Mouse (Mus musculus): ENCODE measurements at regions not wholly inside any gene's neighbourhood (a gene's known extent, or its start where the extent isn't known, plus 50 kb on each side); places are given as distances from the start of the nearest gene placed in this dataset.

DNA sequence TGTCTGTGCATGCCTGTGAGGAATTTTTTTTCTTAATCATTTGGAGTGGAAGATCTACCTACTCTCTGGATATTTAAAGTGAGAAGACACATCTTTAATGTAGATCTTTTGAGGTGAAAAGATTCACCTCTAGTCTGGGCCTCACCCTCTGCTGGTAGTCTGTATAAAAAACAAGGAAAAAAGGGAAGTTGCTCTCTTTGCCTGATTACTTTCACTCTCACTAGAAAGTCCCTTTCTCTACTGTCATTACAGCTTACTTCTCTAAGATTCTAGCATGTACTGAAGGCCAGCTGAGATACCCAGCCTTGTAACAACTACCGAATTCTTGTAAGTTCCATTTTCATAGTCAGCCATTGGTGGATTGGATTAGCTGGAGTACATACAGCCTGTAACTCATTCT is 3791.9 kb downstream of the 9330182O14Rik start:
- DNase-seq (ENCODE audit: low spot score in 2 of 2) = no peak
- intact Hi-C loops (cut with DNase I) = no loop called here

DNA sequence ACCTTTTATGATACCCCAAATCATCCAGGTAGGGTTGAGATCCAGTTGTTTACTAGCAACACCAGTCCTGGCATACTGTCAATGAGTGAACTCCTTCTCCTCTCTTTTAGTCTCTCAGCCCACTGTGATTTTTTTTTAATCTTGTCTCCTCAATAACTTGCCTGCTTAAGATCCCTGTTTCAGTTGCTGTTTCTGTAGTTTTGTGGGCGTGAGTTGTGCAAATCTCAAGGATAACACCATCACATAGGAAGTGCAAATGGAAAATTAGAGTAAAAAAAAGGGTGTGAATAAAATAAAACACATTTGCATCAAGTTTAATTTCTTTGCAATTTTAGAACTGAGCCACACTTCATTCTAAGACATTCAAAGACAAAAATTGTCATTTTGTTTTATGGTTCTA is 3799.4 kb downstream of the 9330182O14Rik start:
- peak in 1 of 2 experiments; percentile 63 for DNase-seq (ENCODE audit: low spot score in 2 of 2)
- intact Hi-C loops (cut with DNase I) = no loop called here

DNA sequence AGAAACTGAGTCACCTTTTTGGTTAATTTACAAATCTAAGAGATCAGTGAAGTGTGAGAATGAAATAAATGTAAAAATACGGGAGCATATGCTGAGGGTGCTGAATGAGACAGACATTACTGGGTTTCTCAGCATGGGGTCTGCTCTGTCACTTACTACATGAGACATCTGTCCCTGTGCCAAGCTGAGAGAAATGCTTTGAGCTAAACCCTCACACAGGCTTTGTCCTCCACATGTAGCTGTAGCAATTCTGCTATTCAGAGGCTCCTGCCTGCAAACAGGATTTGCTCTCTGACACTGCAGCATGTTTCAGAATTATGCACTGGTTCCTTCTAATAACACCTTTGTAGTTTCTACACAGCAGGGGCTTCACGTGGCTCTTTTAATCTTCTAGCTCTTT is 3806.3 kb downstream of the 9330182O14Rik start:
- no peak for DNase-seq (ENCODE audit: low spot score in 2 of 2)
- intact Hi-C loops (cut with DNase I) = no loop called here

DNA sequence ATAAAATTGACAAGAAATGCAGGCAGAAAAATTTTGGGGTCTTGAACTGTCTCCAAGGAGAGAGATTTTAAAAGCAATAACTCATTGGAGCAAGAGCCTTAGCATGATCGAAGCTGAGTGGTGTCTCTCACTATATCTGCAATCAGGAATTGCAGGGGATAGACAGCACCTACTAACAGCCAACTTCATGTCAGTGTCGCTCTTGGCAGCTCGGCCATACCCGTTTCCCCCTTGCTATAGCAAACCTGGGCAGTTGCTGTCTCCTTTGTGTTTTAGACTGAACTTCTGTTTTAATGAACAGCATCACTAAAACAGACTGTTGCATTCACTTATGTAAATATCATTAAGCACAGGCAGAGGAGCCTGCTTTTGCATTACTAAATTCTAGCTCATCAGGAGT is 3806.7 kb downstream of the 9330182O14Rik start:
- DNase-seq (ENCODE audit: low spot score in 2 of 2) = no peak
- intact Hi-C loops (cut with DNase I) = no loop called here

DNA sequence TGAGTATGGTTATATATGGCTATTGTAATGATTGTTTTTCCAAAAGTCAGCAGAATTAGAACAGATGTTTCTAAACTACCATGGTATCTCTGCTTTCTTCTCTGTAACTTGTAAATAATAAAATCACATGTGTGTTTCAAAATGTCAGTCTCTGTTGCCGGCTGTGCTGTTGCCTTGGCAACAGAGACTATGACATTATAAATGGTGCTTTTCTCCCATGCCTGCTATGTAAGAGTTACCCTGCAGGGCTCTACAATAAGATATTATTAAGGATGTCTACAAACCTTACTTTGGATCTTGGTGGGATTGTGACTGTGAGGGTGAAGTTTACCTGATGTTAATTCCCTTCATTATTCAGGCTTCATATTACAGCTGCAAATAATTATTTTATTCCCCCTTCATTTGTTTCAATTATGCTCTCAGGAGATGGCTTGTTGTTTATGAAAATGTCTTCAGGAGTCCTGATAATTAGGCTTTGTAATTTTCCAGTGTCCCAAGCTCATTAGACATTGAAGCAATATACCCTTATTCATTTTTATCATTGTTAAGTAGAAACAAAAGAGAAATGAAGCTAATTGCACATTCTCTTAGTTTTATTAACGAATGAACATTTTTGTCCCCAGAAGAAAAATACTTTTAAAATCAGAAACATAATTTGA is 3808.0 kb downstream of the 9330182O14Rik start:
- intact Hi-C loops (cut with DNase I) = no loop called here
- no peak for DNase-seq (ENCODE audit: low spot score in 2 of 2)

DNA sequence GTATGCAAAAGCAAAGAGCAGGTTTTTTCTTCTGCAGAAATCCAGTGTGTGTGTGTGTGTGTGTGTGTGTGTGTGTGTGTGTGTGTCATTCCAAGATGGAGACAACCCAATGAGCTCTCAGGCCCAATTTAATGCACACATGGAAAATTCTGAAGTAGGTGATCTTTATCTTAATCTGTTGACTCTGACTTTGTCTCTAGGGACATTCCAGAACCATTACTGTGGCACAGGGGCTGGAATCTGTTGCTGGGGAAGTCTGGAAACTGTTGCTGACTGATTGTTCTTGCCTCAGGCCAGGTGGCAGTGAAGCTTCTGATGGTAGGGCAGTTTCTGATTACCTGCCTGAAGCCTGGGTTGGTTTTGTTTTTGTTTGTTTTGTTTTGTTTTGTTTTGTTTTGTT is 3850.8 kb downstream of the 9330182O14Rik start:
- intact Hi-C loops (cut with DNase I) = loop anchor here (10.0 kb wide), 1 partner anchor 210 kb away; no protein-coding TSS in a partner anchor
- no peak for DNase-seq (ENCODE audit: low spot score in 2 of 2)

DNA sequence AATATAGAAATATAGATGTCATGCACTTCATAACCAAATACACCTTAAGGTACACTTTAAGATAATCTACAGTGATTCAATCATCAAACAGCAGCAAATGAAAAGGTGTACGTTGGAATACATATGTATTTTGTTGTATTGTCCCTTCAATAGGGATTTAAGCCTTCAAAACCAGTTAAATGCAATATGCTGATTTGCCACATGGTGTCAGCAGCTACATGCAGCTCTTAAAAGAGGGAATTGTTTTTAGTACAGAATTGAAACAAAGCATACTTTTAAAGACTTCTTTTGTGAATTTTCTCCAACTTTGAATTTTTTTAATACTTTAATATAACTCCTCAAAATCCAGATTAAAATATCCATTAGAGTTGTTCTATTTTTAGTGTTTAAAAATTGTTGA is 3857.1 kb downstream of the 9330182O14Rik start:
- DNase-seq (ENCODE audit: low spot score in 2 of 2) = peak; percentile 36 to 60

DNA sequence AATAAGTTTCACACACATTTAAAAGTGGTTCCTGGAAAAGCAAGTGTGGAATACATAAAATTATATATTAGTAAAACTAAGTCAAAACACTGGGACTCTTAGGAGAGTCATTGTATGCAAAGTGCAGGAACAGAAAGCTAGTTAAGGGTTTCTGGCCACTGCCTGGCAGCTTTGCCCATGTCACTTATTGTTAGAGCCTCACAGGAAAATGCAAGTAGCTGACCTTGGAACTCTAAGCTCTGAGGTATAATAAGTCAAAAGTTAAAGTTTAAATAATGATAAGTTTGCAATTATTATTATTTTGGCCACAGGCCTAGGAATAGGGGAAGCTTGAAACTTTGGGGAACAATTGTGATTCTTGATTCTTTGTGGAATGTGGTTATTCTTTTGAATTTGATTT is 3858.8 kb downstream of the 9330182O14Rik start:
- DNase-seq (ENCODE audit: low spot score in 2 of 2) = no peak
- intact Hi-C loops (cut with DNase I) = loop anchor here (10.0 kb wide), 1 partner anchor 422 kb away; no protein-coding TSS in a partner anchor

More for the DNA sequence above, 3857.1 kb downstream of the 9330182O14Rik start:
- intact Hi-C loops (cut with DNase I) = loop anchor here (10.0 kb wide), 1 partner anchor 424 kb away; no protein-coding TSS in a partner anchor

DNA sequence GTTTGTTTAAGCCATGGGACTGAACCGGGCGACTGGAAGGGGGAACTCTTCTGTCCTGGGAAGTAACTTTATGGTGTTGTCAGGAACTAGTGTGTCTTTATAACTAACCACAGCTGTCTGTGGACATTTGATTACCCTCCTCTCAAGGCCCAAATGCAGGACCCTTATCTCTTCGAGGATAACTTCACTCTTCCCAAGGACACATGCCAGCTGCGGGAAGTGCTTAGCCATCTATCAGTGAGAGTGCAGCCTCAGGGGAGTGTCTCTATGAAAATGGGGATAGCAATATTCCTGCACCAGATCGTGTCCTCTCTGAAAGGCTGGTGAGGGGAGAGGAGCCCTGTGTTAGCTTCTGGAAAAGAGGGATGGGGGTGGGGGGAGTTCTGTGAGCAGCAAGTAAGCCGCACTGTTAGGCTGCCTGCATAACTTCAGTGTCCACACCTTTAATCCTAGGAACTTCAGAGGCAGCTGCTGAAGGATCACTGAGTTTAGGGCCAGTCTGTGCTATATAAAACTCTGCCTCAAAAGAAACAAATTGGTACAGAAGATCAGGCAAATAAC is 3892.4 kb downstream of the 9330182O14Rik start:
- no peak for DNase-seq (ENCODE audit: low spot score in 2 of 2)
- intact Hi-C loops (cut with DNase I) = no loop called here

DNA sequence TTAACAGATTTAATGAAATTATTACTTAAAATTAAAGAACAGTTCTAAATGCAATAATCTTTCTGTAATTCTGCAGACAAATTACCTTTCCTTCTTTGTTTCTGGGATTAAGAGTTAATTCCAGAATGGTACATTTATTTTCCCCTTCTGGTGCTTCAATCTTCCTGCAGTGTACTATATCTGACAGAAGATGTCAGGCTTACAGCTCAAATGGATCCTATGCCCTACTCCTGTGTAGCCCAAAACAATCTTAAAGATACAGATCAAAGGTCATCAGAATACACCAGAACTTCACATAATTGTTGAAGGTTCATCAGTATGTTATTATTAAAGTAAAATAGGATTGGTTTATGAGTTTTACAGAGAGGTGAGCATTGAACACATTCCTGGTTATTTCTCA is 3901.7 kb downstream of the 9330182O14Rik start:
- DNase-seq (ENCODE audit: low spot score in 2 of 2) = no peak
- intact Hi-C loops (cut with DNase I) = loop anchor here (1.0 kb wide), 1 partner anchor 374 kb away; no protein-coding TSS in a partner anchor

DNA sequence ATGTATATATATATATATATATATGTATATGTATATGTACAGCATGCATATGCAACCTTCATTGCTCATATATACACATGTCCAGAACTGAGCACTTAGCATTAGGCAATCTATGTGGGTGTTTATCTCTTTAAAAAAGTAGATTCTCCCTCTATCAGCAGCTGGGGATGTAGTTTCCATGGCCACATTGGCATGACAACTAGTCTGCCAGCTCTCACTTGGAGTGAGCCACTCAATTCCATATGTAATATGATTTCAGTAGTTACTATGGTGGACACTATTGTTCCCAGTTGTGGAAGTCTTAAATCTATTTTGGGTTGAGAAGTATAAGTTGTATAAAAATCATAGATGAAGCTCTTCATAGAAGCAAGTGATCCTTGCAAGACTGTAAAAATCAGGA is 3903.7 kb downstream of the 9330182O14Rik start:
- DNase-seq (ENCODE audit: low spot score in 2 of 2) = peak in 1 of 2 experiments; percentile 8
- intact Hi-C loops (cut with DNase I) = no loop called here

DNA sequence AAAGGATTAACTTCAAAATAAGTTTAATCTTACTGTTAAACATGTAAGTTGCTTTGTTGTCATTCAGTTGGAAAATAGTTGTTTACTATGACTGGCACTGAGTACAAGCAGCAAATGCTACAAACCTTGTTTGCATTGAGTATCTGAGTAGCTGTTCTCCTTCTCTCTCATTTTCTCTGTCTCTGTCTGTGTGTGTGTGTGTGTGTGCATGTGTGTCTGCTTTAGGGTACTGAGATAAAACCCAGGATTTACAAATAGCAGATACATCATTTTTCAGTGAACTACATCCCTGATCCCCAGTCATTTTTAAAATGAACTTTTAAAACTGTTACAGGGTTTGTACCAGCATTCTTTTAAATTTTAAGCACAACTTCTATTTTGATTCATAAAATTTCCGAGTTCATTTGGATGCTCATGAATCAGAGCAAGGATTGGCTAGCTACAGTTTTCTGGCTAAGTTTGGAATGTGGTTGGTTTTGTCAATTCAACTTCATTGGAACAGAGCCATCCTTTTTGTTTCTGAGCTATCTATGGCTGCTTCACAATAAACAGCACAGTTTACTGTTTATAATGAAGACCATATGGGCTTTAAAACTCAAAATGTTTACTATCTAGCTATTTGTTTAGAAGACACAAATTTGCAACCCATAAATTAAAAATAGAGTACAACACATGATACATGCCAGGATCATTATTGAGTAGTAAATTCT is 3916.6 kb downstream of the 9330182O14Rik start:
- DNase-seq (ENCODE audit: low spot score in 2 of 2) = no peak
- intact Hi-C loops (cut with DNase I) = no loop called here

DNA sequence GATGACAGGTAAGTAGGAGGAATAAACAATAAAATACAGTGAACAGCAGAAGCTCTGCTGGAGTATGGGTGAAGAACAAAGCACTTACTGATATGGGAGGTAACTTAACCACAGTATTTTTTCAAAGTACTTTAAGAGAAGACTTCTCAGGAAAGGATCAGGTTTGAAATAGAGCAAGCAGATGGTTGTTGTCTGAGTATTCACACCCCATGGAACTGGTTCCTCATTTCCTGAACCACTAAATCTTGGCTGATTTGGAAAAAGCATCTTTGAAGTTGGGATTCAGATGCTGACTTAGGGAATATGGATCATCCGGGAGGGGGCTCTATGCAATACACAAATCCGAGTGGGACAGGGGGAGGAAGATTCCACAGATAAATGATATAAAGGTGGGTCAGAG is 3930.7 kb downstream of the 9330182O14Rik start:
- peak in 1 of 2 experiments; percentile 55 for DNase-seq (ENCODE audit: low spot score in 2 of 2)
- intact Hi-C loops (cut with DNase I) = no loop called here

DNA sequence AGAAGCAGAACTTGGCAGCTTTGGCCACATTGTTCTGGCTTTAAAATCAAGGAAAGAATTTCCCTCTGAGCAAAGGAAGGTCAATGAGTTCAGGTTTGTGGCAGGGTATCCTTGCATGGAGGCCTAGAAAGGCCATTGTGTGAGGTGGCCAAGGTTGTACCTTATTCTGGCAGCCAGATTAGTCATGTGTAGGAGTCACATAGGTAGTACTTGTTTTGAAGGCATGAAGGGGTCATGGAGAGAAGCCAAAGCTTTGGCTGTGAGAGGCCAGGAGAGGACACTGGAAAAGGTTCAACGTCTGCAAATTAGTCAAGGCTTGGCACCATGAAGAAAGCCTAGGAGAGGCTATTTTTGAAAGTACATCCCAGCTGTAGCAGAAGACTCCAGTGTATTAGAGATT is 3949.5 kb downstream of the 9330182O14Rik start:
- DNase-seq (ENCODE audit: low spot score in 2 of 2) = no peak
- intact Hi-C loops (cut with DNase I) = no loop called here

DNA sequence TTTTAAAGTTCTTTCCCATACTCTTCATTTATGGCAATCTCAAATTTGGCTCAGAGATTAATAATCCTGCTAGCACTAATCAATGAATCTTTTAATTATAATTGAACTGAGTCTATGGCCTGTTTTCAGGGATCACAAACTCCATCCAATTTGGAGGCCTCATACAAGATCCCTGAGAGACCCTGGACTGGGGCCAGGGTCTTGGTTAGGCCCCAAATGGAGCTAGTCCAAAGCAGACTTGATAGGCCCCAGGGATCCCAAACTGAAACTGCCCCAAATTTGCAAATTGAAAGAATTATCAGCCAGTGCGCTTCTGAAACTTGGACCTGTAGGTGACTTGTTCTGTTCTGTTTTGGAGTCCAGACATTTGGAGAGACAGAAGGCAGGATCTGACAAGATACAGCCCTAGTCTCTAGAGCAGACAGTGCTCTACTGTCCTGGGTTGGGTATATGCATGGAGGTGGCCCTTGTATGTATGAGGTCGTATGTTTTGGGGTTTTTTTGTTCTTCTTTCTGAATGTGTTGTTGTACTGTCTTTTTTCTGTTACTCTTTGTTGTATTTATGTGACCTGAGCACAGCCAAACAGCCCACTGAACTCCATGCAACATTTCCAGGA is 3978.3 kb downstream of the 9330182O14Rik start:
- no peak for DNase-seq (ENCODE audit: low spot score in 2 of 2)
- intact Hi-C loops (cut with DNase I) = no loop called here

DNA sequence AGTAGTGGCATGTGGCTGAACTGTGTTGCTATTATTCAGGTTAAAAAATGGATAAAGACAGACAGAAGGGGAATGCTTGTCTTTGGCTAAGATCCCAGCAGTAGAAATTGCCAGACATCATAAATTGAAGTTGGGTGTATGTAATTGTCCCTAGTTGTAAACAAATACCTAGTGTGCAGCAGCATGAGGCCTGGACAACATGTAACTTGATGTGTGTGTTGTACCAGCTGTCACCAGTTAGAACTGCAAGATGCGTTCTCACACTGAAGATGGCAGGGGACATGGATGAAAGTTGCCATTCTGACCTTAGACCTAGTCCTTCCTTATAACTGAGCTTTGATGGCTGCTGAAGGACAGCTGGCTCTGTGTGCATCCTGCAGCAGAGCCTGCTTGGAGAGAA is 4000.0 kb downstream of the 9330182O14Rik start:
- DNase-seq (ENCODE audit: low spot score in 2 of 2) = no peak
- intact Hi-C loops (cut with DNase I) = no loop called here

All from left cerebral cortex, postnatal 25 days (tissue).